Mouse (Mus musculus) A20 (cell line): ENCODE results near the gene Ankrd7.
"Not testable (repeated sequence)": the region's sequence is repeated elsewhere in the genome, so short reads cannot be mapped to it uniquely, and the experiment has no call there.

ENCODE experiments used
- DNase-seq: peaks from one replicate; pipeline ENCODE4 v3.0.0-alpha.2; 2011; ENCODE audit warnings: low read depth, low spot score

Gene Ankrd7

DNA sequence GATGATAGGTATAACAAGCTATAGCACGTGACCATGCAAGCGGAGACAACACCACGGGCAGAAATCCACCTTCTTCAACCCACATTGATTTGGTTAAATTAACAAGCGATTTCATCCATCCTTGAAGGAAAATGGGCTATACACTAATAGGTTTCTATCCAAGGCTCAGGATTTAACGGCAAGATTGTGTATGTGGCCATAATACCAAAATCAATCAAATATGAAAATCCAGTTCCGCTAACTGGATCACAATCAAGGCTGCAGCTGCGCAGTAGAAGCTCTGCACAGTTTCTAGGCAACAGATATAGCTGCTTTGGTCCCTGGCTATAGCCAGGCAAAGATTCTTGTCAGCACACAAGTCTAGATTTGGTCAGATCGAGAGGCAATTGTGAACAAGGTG is at the start of gene Ankrd7:
TSS of gene Ankrd7 (plus strand) at position 301 of the 400 bp plus-strand sequence.
- DNase-seq, result no peak

DNA sequence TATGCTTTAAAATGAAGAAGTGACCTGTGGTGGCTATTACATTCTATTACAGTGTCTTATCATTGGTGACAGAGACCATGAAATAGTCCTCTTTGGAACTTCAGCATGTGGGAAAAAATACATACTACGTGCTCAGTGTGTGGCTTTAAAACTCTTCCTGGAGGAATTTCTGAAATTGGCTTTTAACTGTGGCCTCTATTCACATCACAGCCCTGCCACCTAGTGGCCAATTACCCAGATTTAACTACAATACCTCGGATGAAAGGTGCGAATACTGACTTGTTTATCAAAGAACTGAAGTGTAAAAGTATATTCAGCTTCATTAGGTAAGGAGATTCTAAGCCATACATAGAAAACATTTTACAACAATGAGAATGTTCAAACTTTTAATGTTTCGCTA is 46.8 kb upstream of the Ankrd7 start:
- DNase-seq, result peak; percentile 36

DNA sequence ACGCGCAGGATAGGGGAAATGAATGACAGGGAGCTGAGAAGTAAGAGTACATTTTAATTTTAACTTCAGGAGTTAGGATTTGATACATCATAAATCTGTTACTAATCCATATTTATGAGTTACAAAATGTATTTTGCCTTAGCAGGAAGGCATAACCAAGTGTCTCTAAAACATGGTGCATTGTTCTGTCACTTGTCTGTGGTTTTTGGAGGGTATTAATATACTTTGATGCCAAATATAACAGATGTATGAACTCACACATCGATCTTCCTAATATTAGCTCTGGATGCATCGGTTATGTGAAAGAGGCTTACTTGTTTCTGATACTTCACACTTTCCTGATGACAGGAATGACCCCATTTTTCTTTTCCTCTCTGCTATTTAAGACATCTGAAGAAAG is 45.9 kb upstream of the Ankrd7 start:
- DNase-seq, result no peak

DNA sequence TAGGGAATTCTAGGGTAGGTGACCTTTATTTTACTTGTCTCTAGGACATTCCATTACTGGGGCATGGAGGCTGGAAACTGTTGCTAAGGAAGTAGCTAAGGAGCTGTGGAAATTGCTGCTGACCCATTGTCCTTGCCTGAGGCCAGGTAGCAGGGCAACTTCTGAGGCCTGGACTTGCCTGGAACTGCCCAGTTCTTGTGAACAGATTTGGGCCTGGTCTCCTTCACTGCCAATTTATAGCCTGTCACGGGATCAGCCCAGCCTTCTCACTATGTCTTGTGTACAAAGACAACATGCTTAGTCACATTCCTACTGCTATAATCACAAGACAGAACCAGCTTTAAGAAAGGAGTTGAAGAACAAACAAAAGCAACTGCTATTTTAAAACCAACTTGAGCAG is 43.3 kb upstream of the Ankrd7 start:
- DNase-seq, result no peak

DNA sequence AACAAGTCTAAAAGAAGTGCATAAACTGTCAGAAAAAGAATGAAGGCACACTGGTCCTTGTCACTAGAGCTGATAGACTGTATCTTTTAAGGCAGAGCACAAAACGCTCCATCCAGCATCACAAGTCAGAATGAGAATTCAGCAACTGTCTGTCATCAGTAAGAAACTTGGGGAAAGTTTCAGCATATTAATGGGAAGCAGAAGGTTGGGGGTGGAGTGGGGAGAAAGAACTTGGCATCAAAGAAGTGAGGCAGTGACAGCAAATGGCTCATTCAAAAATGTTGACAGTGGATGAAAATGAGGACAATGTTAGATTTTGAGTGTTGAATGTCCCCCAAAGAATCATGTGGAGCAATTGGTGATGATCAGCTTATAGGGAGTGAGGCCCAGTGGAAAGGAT is 33.2 kb upstream of the Ankrd7 start:
- DNase-seq, result no peak

DNA sequence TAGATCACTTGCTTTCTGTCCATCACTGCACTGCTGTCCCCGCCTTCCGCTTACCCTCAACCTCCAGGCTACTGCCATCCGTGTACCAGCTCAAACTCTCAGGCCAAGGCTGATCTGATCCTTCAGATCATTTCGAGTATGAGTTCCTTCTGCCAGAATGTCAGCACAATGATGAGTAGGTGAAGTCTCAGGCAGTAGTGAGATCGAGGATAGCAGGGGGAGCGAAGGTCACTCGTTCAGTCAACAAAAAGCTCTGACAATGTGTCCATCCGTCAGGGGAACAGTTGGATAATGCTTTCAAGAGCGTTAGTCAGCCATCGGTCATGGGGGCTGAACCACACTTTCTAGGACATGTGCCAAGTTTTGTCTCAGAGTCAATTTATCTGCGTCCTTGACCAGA is 21.6 kb upstream of the Ankrd7 start:
- not testable (repeated sequence) for DNase-seq

DNA sequence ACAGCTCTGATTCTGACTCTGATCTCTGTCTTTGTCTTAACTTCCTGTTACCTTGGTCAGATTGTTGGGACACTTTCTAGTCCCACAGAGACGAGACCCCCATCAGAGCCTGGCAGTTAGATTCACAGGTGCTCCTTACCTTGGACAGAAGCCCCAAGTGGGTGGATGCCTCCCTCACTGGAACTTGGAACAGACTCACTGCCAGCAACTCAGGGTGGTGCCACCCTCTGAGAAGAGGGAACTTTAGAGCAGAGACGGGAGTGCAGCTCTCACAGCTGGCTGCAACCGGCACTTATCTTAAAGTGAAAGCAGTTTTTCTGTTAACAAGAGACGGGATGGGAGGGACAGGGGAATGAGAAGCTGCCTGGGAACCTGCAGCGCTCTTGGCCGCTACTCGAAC is 20.5 kb upstream of the Ankrd7 start:
- DNase-seq, result not testable (repeated sequence)

DNA sequence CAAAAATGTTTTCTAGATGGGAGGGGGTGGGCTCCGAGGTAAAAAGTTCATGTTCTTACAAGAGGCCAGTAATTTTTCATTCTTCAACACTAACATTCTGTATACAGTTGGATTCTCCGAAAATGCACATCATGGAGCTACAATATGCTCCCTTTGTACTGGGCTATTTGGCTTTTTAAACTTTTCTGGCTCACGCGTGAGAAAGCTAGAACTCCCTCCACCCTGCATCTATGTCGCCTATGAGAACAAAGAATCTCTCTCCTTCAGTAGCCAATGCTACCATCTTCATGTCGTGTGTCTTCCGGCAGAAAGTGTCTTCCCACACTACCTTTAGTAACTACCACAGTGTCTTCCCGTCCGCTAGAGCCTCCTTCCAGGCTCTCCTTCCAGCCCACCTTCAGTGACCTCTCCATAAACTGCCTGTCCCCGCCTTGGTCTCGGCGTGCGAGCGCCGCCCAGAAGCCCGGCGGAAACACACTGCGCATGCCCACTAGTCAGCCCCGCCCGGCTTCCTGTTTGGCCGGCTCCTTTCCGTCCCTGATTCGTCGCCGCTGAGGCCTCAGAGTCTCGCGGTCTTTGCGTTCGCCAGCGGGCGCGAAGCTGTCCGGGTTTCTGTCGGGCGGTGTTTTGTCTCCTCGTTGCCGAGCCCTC is 17.9 kb upstream of the Ankrd7 start, which contains the start of gene Lsm8:
TSS of gene Lsm8 (plus strand) at position 529 of the 651 bp plus-strand sequence.
- peak; percentile 94 for DNase-seq

DNA sequence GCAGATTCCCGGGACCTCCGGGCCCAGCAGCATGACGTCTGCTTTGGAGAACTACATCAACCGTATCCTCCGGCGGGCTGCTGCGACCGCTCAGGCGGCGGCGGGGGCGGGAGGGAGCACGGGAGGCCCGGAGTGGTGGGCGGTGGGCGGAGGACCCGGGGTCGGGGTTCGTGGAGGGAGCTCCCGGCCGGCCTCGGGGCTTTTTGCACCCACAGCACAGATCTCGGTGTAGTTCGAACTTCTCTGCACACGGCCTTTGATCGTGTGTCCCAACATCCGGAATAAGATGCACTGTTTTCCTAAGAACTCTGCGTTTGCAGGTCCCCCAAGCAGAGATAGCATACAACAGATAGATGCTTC is 17.4 kb upstream of the Ankrd7 start:
- DNase-seq, result no peak

DNA sequence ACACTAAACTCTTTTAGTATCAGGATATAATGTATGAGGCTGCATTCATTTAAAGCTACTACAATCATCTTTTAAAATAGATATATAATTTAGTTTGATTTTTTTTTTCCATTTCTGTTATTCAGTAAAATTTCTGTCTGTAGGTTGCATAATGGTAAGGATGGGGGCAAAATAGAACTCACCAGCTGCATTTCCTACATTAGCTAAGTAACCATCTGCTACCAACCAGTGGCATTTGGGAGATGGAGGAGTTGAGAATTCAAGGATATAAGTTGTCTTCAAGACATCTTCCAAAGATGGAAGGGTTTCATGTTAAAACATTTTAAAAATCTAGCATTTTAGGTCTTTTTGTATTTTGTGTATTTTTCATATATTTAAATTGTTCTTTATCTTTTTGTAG is 10.8 kb upstream of the Ankrd7 start:
- DNase-seq, result no peak

DNA sequence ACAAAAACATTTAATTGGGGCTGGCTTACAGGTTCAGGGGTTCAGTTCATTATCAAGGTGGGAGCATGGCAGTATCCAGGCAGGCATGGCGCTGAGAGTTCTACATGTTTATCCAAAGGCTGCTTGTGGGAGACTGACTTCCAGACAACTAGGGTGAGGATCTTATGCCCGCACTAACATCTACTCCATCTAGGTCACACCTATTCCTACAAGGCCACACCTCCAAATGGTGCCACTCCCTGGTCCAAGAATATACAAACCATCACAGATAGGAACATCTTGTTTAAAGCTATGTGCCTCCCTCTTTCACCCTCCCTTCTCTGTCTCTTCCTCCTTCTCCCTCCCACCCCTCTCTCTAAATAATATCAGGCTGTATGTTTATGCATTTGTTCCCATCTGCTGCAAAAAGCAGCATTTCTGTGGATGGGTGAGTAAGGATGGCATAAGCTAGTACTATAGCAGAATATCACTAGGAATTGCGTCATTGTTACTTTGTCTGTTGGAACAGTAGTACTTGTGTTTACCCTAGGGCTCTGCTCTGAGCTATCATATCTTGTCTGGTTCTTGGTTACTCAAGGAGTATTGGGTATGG is 9.5 kb upstream of the Ankrd7 start:
- no peak for DNase-seq

DNA sequence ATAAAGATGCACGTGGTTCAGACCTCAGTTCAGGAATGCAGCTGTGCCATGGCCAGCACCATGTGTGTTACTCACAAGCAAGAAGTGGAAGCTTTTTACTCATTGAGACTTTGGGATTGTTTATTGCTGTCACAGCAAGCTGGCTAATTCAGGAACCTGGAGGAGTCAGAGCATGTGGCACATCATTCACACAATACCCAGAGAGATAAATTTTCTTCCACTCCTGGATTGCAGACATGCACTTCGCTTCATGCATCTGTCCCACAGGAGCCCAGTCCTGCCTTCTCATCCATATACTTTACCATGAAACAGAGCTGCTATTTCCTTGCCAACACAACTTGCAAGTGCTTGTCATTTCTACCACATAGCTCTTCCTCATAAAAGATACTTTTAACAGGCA is 22.9 kb downstream of the Ankrd7 start:
- no peak for DNase-seq

DNA sequence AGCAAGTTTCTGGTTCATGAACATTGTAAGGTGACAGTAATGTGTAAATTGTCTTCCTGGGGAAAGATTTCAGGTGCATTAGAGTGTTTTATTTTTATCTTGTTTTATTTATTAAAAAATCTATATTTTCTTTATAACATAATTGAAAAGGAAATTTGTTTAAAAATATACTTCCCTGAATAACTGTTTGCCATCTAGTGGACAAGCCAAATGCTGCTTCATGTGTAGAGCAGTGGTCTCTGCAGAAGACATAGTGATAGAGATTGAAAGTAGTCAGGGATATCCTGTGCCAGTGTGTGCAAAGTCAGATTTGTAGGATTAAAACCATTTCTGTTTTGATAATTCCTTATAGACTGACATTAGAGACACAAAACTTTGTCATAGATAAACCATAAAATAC is 28.0 kb downstream of the Ankrd7 start:
- no peak for DNase-seq

DNA sequence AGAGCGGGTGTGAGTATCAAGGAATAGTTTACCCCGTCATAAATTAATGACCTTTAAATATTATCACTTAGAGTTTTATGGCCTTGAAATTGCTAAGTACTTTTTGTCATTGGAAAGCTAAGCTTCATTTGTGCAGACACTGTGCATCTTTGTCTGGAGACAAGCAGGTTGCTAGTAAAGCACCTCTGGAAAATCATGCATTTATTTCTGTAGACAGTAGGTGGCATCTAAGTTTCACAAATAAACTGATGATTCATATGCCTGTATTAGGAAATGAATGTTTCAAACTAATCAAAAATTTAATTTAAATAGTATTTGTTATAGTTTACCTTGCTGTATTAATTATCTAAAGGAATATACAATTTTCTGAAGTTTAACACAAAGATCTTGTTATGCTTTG is 41.1 kb downstream of the Ankrd7 start:
- DNase-seq, result no peak

DNA sequence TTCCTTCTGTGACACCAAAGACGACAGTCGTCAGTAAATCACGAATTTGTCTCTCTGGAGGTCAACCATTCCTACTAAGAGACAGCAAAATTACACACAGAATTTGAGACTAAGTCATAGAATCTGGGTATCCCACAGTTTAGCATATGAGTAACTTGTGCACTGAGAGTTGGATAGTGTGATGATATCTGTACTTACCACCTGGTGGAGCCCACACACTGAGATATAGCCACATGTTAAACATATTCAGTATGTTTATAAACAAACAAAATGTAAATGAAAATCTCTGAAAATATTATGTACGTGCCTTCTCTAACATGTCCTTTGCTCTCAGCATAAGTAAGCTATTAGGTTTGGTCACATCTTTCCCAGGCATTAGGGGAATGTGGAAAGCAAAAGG is 47.1 kb downstream of the Ankrd7 start:
- DNase-seq, result no peak

DNA sequence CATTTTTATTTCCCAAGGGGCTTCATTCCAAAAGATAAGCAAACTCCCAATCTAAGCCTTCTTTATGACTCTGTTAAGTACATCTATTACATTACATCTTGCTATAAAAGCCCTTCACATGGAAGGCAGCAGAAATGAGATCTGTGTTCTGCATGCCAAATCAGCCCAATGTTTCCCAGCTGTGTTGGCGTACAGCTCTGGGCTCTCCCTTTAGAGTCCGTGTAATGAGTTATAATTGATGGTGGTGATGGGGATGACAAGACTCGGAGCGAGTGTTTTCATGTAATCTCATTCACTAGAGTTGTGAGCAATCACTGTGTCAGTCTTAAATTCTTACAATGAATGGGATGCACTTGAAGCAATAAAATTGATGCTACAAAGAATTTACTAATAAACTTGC is 49.9 kb downstream of the Ankrd7 start:
- DNase-seq, result no peak

DNA sequence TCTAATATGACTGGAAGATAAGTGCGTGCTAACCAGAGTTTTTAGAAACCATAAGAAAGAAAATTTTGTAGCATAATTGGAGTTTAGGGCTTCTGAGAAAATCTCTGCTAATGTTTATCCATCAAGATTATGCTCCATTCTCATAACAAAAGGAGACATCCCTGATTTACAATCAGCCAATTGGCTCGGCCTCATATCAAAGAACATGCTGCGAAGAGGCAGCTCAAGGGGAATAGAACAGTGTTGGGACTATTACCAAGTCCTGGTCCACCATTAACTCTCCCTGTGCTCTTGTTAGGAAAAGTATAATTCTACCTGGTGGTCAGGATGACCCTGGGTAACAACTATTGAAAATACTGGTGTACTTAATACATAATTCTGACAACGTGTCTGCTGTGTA is 50.4 kb downstream of the Ankrd7 start:
- no peak for DNase-seq
